Mouse (Mus musculus): Measurements from ENCODE around the gene Col5a1.

Gene Col5a1

GRCm38 (mm10) chr2:27917177-27917576 lies 31.0 kb downstream of the Col5a1 start:
- in situ Hi-C loops (cut with MboI; ENCODE audit: unreplicated experiment in 2 of 2): no loop called here

GRCm38 (mm10) chr2:27918106-27918505 lies 31.9 kb downstream of the Col5a1 start:
- in situ Hi-C loops (cut with MboI; ENCODE audit: unreplicated experiment in 2 of 2): no loop called here

GRCm38 (mm10) chr2:27919309-27919850 lies 33.2 kb downstream of the Col5a1 start:
- in situ Hi-C loops (cut with MboI; ENCODE audit: unreplicated experiment in 2 of 2): no loop called here

- in situ Hi-C loops (cut with MboI; ENCODE audit: unreplicated experiment in 2 of 2): no loop called here
These were observed 35.8 kb downstream of the Col5a1 start for GRCm38 (mm10) chr2:27922053-27922452.

- in situ Hi-C loops (cut with MboI; ENCODE audit: unreplicated experiment in 2 of 2): no loop called here
These were observed 37.5 kb downstream of the Col5a1 start for GRCm38 (mm10) chr2:27923718-27924117.

- in situ Hi-C loops (cut with MboI; ENCODE audit: unreplicated experiment in 2 of 2): no loop called here
These were observed 38.2 kb downstream of the Col5a1 start for GRCm38 (mm10) chr2:27924463-27924862.

GRCm38 (mm10) chr2:27926478-27927165 lies 40.4 kb downstream of the Col5a1 start:
- in situ Hi-C loops (cut with MboI; ENCODE audit: unreplicated experiment in 2 of 2): no loop called here

- in situ Hi-C loops (cut with MboI; ENCODE audit: unreplicated experiment in 2 of 2): no loop called here
These were observed 44.3 kb downstream of the Col5a1 start for GRCm38 (mm10) chr2:27930471-27931015.

GRCm38 (mm10) chr2:27931130-27931529 lies 44.9 kb downstream of the Col5a1 start:
- in situ Hi-C loops (cut with MboI; ENCODE audit: unreplicated experiment in 2 of 2): no loop called here

GRCm38 (mm10) chr2:27931971-27932370 lies 45.7 kb downstream of the Col5a1 start:
- in situ Hi-C loops (cut with MboI; ENCODE audit: unreplicated experiment in 2 of 2): no loop called here

- in situ Hi-C loops (cut with MboI; ENCODE audit: unreplicated experiment in 2 of 2): no loop called here
These were observed 48.0 kb downstream of the Col5a1 start for GRCm38 (mm10) chr2:27934269-27934668.

GRCm38 (mm10) chr2:27934831-27935230 lies 48.6 kb downstream of the Col5a1 start:
- in situ Hi-C loops (cut with MboI; ENCODE audit: unreplicated experiment in 2 of 2): no loop called here

- in situ Hi-C loops (cut with MboI; ENCODE audit: unreplicated experiment in 2 of 2): no loop called here
These were observed 49.2 kb downstream of the Col5a1 start for GRCm38 (mm10) chr2:27935441-27935840.

- in situ Hi-C loops (cut with MboI; ENCODE audit: unreplicated experiment in 2 of 2): no loop called here
These were observed 50.5 kb downstream of the Col5a1 start for GRCm38 (mm10) chr2:27936607-27937191.

- in situ Hi-C loops (cut with MboI; ENCODE audit: unreplicated experiment in 2 of 2): no loop called here
These were observed 53.2 kb downstream of the Col5a1 start for GRCm38 (mm10) chr2:27939433-27939832.

GRCm38 (mm10) chr2:27940144-27940543 lies 53.9 kb downstream of the Col5a1 start:
- in situ Hi-C loops (cut with MboI; ENCODE audit: unreplicated experiment in 2 of 2): no loop called here

- in situ Hi-C loops (cut with MboI; ENCODE audit: unreplicated experiment in 2 of 2): no loop called here
These were observed 61.0 kb downstream of the Col5a1 start for GRCm38 (mm10) chr2:27947252-27947651.

- in situ Hi-C loops (cut with MboI; ENCODE audit: unreplicated experiment in 2 of 2): no loop called here
These were observed 61.7 kb downstream of the Col5a1 start for GRCm38 (mm10) chr2:27947917-27948316.

GRCm38 (mm10) chr2:27953866-27954265 lies 67.6 kb downstream of the Col5a1 start:
- in situ Hi-C loops (cut with MboI; ENCODE audit: unreplicated experiment in 2 of 2): no loop called here

- in situ Hi-C loops (cut with MboI; ENCODE audit: unreplicated experiment in 2 of 2): no loop called here
These were observed 68.7 kb downstream of the Col5a1 start for GRCm38 (mm10) chr2:27954924-27955323.

GRCm38 (mm10) chr2:27956751-27957150 lies 70.5 kb downstream of the Col5a1 start:
- in situ Hi-C loops (cut with MboI; ENCODE audit: unreplicated experiment in 2 of 2): no loop called here

- in situ Hi-C loops (cut with MboI; ENCODE audit: unreplicated experiment in 2 of 2): no loop called here
These were observed 71.0 kb downstream of the Col5a1 start for GRCm38 (mm10) chr2:27957184-27957583.
